Mouse (Mus musculus) spleen, embryonic (tissue): ENCODE data around the gene Slc38a4.

Experiments used
- CTCF ChIA-PET: fragments of 350-600 bp; sonication (Branson Sonifier 250); formaldehyde crosslinking; loops from one replicate; lab custom pipeline; 2022; lab: Charles Lee

Gene Slc38a4

GRCm38 (mm10) chr15:96969792-96970191 lies 86.0 kb downstream of the Slc38a4 start:
- CTCF ChIA-PET, result interaction anchor here (0.6 kb wide), 2 partner anchors 240 to 427 kb away, joined by 4 to 9 read pairs; no protein-coding TSS in a partner anchor

GRCm38 (mm10) chr15:96968741-96969140 lies 87.0 kb downstream of the Slc38a4 start:
- CTCF ChIA-PET, result no interaction called here

GRCm38 (mm10) chr15:96966326-96966725 lies 89.4 kb downstream of the Slc38a4 start:
- CTCF ChIA-PET, result interaction anchor here (0.6 kb wide), 2 partner anchors 29 to 66 kb away, joined by 11 to 14 read pairs; no protein-coding TSS in a partner anchor

- CTCF ChIA-PET, result no interaction called here
Observed at GRCm38 (mm10) chr15:96963735-96964134, 92.0 kb downstream of the Slc38a4 start.

- CTCF ChIA-PET, result no interaction called here
Observed at GRCm38 (mm10) chr15:96963318-96963717, 92.4 kb downstream of the Slc38a4 start.

GRCm38 (mm10) chr15:96960343-96960742 lies 95.4 kb downstream of the Slc38a4 start:
- CTCF ChIA-PET, result no interaction called here

GRCm38 (mm10) chr15:96959247-96959646 lies 96.5 kb downstream of the Slc38a4 start:
- CTCF ChIA-PET, result no interaction called here

- CTCF ChIA-PET, result no interaction called here
Observed at GRCm38 (mm10) chr15:96956699-96957098, 99.1 kb downstream of the Slc38a4 start.

GRCm38 (mm10) chr15:96954389-96954788 lies 101.4 kb downstream of the Slc38a4 start:
- CTCF ChIA-PET, result no interaction called here

GRCm38 (mm10) chr15:96953938-96954238 lies 101.9 kb downstream of the Slc38a4 start:
- CTCF ChIA-PET, result no interaction called here

- CTCF ChIA-PET, result no interaction called here
Observed at GRCm38 (mm10) chr15:96953112-96953937, 102.4 kb downstream of the Slc38a4 start.

- CTCF ChIA-PET, result no interaction called here
Observed at GRCm38 (mm10) chr15:96952488-96952887, 103.3 kb downstream of the Slc38a4 start.

- CTCF ChIA-PET, result interaction anchor here (0.9 kb wide), 1 partner anchor 243 kb away, joined by 4 read pairs; no protein-coding TSS in a partner anchor
Observed at GRCm38 (mm10) chr15:96951783-96952182, 104.0 kb downstream of the Slc38a4 start.

- CTCF ChIA-PET, result interaction anchor here (0.8 kb wide), 1 partner anchor 10 kb away, joined by 3 read pairs; no protein-coding TSS in a partner anchor
Observed at GRCm38 (mm10) chr15:96948471-96948870, 107.3 kb downstream of the Slc38a4 start.
